Mouse (Mus musculus) small intestine, adult 2 months (tissue): ENCODE data around the gene Rpusd4.

Source experiments
- CTCF ChIP-seq: fragments of 200-500 bp; IDR thresholded peaks from 2 replicates; pipeline ENCODE4 v1.5.1; 2012; ENCODE audit warnings: low read depth, mild to moderate bottlenecking, control low read depth, inconsistent platforms, low read length, moderate library complexity, mixed read lengths; ENCODE audit not compliant: insufficient replicate concordance, insufficient read length; ENCODE audit errors: extremely low read depth
- POLR2A ChIP-seq: fragments of 200-500 bp; IDR thresholded peaks from 2 replicates; pipeline ENCODE4 v1.6.1; 2012; ENCODE audit warnings: low read depth, mild to moderate bottlenecking, control low read depth, inconsistent platforms, low read length, moderate library complexity

GRCm38 (mm10) chr9:35228671-35229070 is 39.0 kb upstream of the Rpusd4 start:
- TF ChIP-seq CTCF (no peak), POLR2A (no peak)
